Mouse (Mus musculus) cerebellum, postnatal 14 days (tissue): Measurements from ENCODE around the gene Wrap53.
"Not testable (repeated sequence)": the region's sequence is repeated elsewhere in the genome, so short reads cannot be mapped to it uniquely, and the experiment has no call there.

Experiments
- DNase-seq, 2 experiments: peaks; one replicate each; pipeline ENCODE4 v3.0.0; 2021; ENCODE audit warnings: mixed read lengths in 2 of 2

The Wrap53 gene

GRCm38 (mm10) chr11:69580091-69580514 lies at the start of gene Wrap53, which contains the start of gene Trp53:
Gene Wrap53 (minus strand): TSS chr11:69580255.
Gene Trp53 (plus strand): TSS chr11:69580359.
- DNase-seq, result peak; percentile 90

GRCm38 (mm10) chr11:69629802-69630201 lies 49.7 kb upstream of the Wrap53 start:
- DNase-seq, result no peak

- DNase-seq, result peak; percentile 92 to 94
Observed at GRCm38 (mm10) chr11:69628286-69628685, 48.2 kb upstream of the Wrap53 start.

- DNase-seq, result not testable (repeated sequence)
Observed at GRCm38 (mm10) chr11:69624339-69624738, 44.3 kb upstream of the Wrap53 start.

GRCm38 (mm10) chr11:69623006-69623405 lies 43.0 kb upstream of the Wrap53 start:
- DNase-seq, result no peak

- DNase-seq, result peak; percentile 74 to 78
Observed at GRCm38 (mm10) chr11:69622406-69622805, 42.4 kb upstream of the Wrap53 start.

GRCm38 (mm10) chr11:69621571-69622268 lies 41.7 kb upstream of the Wrap53 start, which contains the start of gene Sat2:
Gene Sat2 (plus strand): TSS chr11:69622024.
- DNase-seq, result peak; percentile 82 to 83

GRCm38 (mm10) chr11:69620394-69621081 lies 40.5 kb upstream of the Wrap53 start:
- DNase-seq, result no peak

GRCm38 (mm10) chr11:69617805-69618204 lies 37.8 kb upstream of the Wrap53 start, which contains the start of gene Shbg:
Gene Shbg (minus strand): TSS chr11:69617905.
- no peak for DNase-seq

GRCm38 (mm10) chr11:69616781-69617180 lies 36.7 kb upstream of the Wrap53 start:
- no peak for DNase-seq

- not testable (repeated sequence) for DNase-seq
Observed at GRCm38 (mm10) chr11:69614257-69614588, 34.2 kb upstream of the Wrap53 start.

- peak; percentile 86 to 91 for DNase-seq
Observed at GRCm38 (mm10) chr11:69613553-69614256, 33.6 kb upstream of the Wrap53 start.

GRCm38 (mm10) chr11:69610899-69611298 lies 30.8 kb upstream of the Wrap53 start:
- DNase-seq, result no peak

- no peak for DNase-seq
Observed at GRCm38 (mm10) chr11:69609416-69609815, 29.4 kb upstream of the Wrap53 start.

- DNase-seq, result no peak
Observed at GRCm38 (mm10) chr11:69608525-69608924, 28.5 kb upstream of the Wrap53 start.

GRCm38 (mm10) chr11:69606832-69607231 lies 26.8 kb upstream of the Wrap53 start:
- DNase-seq, result no peak

GRCm38 (mm10) chr11:69606491-69606795 lies 26.4 kb upstream of the Wrap53 start:
- peak in 1 of 2 experiments; percentile 38 for DNase-seq

GRCm38 (mm10) chr11:69605726-69606490 lies 25.9 kb upstream of the Wrap53 start, which contains the start of gene Atp1b2:
Gene Atp1b2 (minus strand): TSS chr11:69605942.
- DNase-seq, result peak; percentile 92 to 94

- peak; percentile 89 to 90 for DNase-seq
Observed at GRCm38 (mm10) chr11:69604795-69605664, 25.0 kb upstream of the Wrap53 start.

GRCm38 (mm10) chr11:69604347-69604746 lies 24.3 kb upstream of the Wrap53 start:
- DNase-seq, result peak in 1 of 2 experiments; percentile 34

- no peak for DNase-seq
Observed at GRCm38 (mm10) chr11:69603516-69603915, 23.5 kb upstream of the Wrap53 start.

- DNase-seq, result no peak
Observed at GRCm38 (mm10) chr11:69601768-69602167, 21.7 kb upstream of the Wrap53 start.
